Mouse (Mus musculus): Measurements from ENCODE around the gene Rhot2. TPM values are rescaled to one million over a fixed set of nuclear protein-coding genes. Genes with fewer than 3 reads are reported as not detected.

Gene Rhot2
- total RNA-seq, 1 experiment = 36.8 TPM

DNA sequence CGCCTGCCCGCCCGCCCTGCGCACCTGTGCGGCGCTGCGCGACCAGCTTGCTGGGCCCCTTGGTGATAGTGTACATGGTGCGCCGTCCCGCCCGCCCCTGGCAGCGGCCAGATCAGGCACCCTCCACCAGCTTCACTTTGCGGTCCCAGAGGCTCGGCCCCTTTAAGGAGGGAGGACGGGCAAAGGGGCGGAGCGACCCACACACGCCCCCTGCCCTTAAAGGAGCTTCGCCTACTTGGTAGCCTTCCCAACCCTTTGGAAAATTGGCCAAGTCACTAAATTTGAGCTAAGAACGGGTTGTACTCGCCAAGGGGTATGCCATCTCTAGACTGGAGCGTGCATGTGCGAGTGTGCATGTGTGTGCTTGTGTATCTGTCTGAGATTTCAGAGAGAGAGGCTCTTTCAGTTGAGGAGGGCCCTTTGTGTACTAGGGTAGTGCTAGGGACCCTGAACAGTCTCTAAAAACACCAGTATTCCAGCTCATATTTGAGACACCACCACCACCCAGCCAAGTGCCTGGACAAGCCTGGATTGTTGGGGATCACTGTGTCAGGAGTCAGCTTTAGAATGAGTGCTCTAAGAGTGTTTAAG is 24.0 kb upstream of the Rhot2 start, which contains the start of gene Mcrip2:
Gene Mcrip2 (minus strand): TSS at position 164 of the 591 bp plus-strand sequence.
- Histone ChIP-seq H3K4me3 (ENCODE audit: insufficient read depth in 1 of 2, low read depth in 1 of 2, low read length in 2 of 2, poor library complexity in 1 of 2, severe bottlenecking in 1 of 2) (peak within 1 kb of the TSS; percentile 85 to 93), H3K9ac (ENCODE audit: insufficient read depth, low read depth, low read length, poor library complexity, severe bottlenecking) (peak within 1 kb of the TSS; percentile 72), H3K9me3 (ENCODE audit: control insufficient read depth, insufficient read depth, low read depth, low read length) (no peaks in the 10 kb centered on the region), H3K27ac (ENCODE audit: insufficient read depth, low read depth, low read length, poor library complexity, severe bottlenecking) (no peak within 1 kb of the TSS), H3K36me3 (ENCODE audit: control insufficient read depth, insufficient read depth, low read length, poor library complexity, severe bottlenecking) (no peaks in the 10 kb centered on the region), H3K4me1 (ENCODE audit: control insufficient read depth in 2 of 2, insufficient read depth in 2 of 2, low read length in 2 of 2, poor library complexity in 1 of 2) (peaks cover 4 to 10% of the 10 kb centered on the region in 2 experiments; a peak in 2 of 4 replicates)
- in situ Hi-C loops (cut with MboI; ENCODE audit: low sequenced_read_pairs in 2 of 2, unreplicated experiment in 2 of 2) = no loop called here
- TF ChIP-seq ZC3H11A (IDR thresholded peaks at IDR 0.05; ENCODE audit: borderline replicate concordance, low read depth, low read length) = no peak
- TF ChIP-seq CHD2 (IDR thresholded peaks at IDR 0.05; ENCODE audit: low read depth, low read length) = no peak
- no peak for TF ChIP-seq MAFK (IDR thresholded peaks at IDR 0.05; ENCODE audit: insufficient read depth, low read depth, low read length)
- no peak for TF ChIP-seq HCFC1 (IDR thresholded peaks at IDR 0.05; ENCODE audit: borderline replicate concordance, insufficient read depth, low read length)
- no peak for TF ChIP-seq ZNF384 (IDR thresholded peaks at IDR 0.05; ENCODE audit: low read depth, low read length)
- DNase-seq (ENCODE audit: low read depth, low spot score) = peak; percentile 75

DNA sequence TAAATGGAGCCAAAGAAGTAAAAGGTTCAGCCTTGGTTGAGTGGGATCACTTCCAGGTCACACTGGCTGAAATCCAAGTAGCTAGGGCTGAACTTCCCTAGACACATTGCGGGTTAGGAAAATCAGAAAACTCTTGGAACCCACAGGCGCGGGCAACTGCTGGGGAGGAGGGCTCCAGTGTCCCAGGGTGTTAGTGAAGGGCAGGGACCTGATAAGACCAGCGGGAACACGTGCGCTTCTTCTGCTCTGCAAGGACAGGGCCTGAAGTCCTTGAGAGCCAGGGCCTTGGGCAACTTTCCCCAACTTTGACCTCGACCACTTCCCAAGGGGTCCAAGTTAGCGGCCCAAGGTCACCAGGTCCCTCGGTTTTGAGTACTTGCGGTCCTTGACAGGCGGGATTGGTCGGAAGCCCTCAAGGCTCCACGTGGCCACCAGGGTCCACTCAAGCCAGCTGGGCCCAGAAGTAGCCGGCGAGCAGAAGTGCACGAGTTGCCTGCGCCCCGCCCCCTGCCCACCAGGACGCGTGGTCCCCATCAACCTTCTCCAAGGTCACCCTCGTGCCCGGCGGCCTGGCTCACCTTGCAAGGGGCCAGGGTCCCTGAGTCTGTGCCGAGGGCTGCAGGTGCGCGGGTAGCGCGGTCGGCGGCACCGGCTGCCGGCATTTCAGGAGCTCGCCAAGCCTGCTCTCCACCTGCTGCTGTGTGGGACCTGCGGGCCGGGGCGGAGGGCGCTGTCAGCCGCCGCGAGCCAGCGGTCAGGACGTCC is 23.4 kb upstream of the Rhot2 start:
- Histone ChIP-seq H3K9me3 (ENCODE audit: control insufficient read depth, insufficient read depth, low read depth, low read length) (no peaks in the 10 kb centered on the region), H3K4me1 (ENCODE audit: control insufficient read depth in 2 of 2, insufficient read depth in 2 of 2, low read length in 2 of 2, poor library complexity in 1 of 2) (peaks cover 4 to 10% of the 10 kb centered on the region in 2 experiments; a peak in 2 of 4 replicates), H3K36me3 (ENCODE audit: control insufficient read depth, insufficient read depth, low read length, poor library complexity, severe bottlenecking) (no peaks in the 10 kb centered on the region), H3K9ac (ENCODE audit: insufficient read depth, low read depth, low read length, poor library complexity, severe bottlenecking) (peak overlapping the region; percentile 72), H3K27ac (ENCODE audit: insufficient read depth, low read depth, low read length, poor library complexity, severe bottlenecking) (no peak overlapping the region), H3K4me3 (ENCODE audit: insufficient read depth in 1 of 2, low read depth in 1 of 2, low read length in 2 of 2, poor library complexity in 1 of 2, severe bottlenecking in 1 of 2) (peak overlapping the region; percentile 85 to 93)
- TF ChIP-seq HCFC1 (IDR thresholded peaks at IDR 0.05; ENCODE audit: borderline replicate concordance, insufficient read depth, low read length) = no peak
- no peak for TF ChIP-seq ZNF384 (IDR thresholded peaks at IDR 0.05; ENCODE audit: low read depth, low read length)
- no peak for TF ChIP-seq ZC3H11A (IDR thresholded peaks at IDR 0.05; ENCODE audit: borderline replicate concordance, low read depth, low read length)
- TF ChIP-seq CHD2 (IDR thresholded peaks at IDR 0.05; ENCODE audit: low read depth, low read length) = no peak
- TF ChIP-seq MAFK (IDR thresholded peaks at IDR 0.05; ENCODE audit: insufficient read depth, low read depth, low read length) = no peak
- in situ Hi-C loops (cut with MboI; ENCODE audit: low sequenced_read_pairs in 2 of 2, unreplicated experiment in 2 of 2) = no loop called here
- no peak for DNase-seq (ENCODE audit: low read depth, low spot score)

DNA sequence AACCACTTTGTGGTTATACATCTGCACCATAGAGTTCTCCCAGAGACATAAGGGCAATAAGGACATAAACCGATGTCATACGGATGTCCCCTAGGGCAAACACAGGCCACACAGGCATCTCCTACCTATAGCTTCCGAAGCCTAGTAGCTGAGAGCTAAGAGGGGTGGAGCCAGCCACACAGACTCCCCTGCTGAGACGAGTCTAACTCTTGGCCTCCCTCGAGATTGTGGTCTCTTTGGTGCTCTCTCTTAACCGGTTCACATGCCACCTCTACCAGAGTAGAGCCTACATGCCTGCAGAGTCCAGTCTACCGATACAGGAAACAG is 22.8 kb upstream of the Rhot2 start:
- no peaks in the 10 kb centered on the region for H3K9me3 ChIP-seq (ENCODE audit: control insufficient read depth, insufficient read depth, low read depth, low read length)
- in situ Hi-C loops (cut with MboI; ENCODE audit: low sequenced_read_pairs in 2 of 2, unreplicated experiment in 2 of 2) = no loop called here
- H3K4me3 ChIP-seq (ENCODE audit: insufficient read depth in 1 of 2, low read depth in 1 of 2, low read length in 2 of 2, poor library complexity in 1 of 2, severe bottlenecking in 1 of 2) = peak overlapping the region; percentile 85 to 93
- no peak for DNase-seq (ENCODE audit: low read depth, low spot score)
- no peak for TF ChIP-seq ZC3H11A (IDR thresholded peaks at IDR 0.05; ENCODE audit: borderline replicate concordance, low read depth, low read length)
- TF ChIP-seq HCFC1 (IDR thresholded peaks at IDR 0.05; ENCODE audit: borderline replicate concordance, insufficient read depth, low read length) = no peak
- TF ChIP-seq MAFK (IDR thresholded peaks at IDR 0.05; ENCODE audit: insufficient read depth, low read depth, low read length) = no peak
- TF ChIP-seq ZNF384 (IDR thresholded peaks at IDR 0.05; ENCODE audit: low read depth, low read length) = no peak
- TF ChIP-seq CHD2 (IDR thresholded peaks at IDR 0.05; ENCODE audit: low read depth, low read length) = no peak
- H3K4me1 ChIP-seq (ENCODE audit: control insufficient read depth in 2 of 2, insufficient read depth in 2 of 2, low read length in 2 of 2, poor library complexity in 1 of 2) = peaks cover 4 to 10% of the 10 kb centered on the region in 2 experiments; a peak in 2 of 4 replicates
- H3K27ac ChIP-seq (ENCODE audit: insufficient read depth, low read depth, low read length, poor library complexity, severe bottlenecking) = no peak overlapping the region
- H3K9ac ChIP-seq (ENCODE audit: insufficient read depth, low read depth, low read length, poor library complexity, severe bottlenecking) = peak overlapping the region; percentile 72
- H3K36me3 ChIP-seq (ENCODE audit: control insufficient read depth, insufficient read depth, low read length, poor library complexity, severe bottlenecking) = no peaks in the 10 kb centered on the region

DNA sequence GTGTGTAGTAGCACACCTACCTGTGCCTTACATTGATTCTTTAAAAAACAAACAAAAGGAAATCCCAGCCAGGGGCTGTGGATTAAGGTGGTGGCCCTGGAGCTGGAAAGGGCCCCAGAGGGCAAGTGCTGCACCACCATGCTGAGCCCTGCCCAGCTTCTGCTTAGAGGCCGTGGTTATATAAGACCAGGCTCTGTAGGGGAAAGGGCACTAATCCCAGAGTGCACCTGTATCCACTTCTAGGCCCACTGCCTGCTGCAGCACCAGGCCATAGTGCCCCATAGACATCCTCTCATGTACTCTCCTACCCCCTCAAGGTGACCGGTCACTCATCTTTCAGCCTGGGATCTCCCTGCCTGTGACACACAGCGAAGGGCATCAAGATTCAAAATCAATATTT is 21.5 kb upstream of the Rhot2 start:
- Histone ChIP-seq H3K9ac (ENCODE audit: insufficient read depth, low read depth, low read length, poor library complexity, severe bottlenecking) (no peak overlapping the region), H3K9me3 (ENCODE audit: control insufficient read depth, insufficient read depth, low read depth, low read length) (no peaks in the 10 kb centered on the region), H3K4me1 (ENCODE audit: control insufficient read depth in 2 of 2, insufficient read depth in 2 of 2, low read length in 2 of 2, poor library complexity in 1 of 2) (peaks cover 4 to 10% of the 10 kb centered on the region in 2 experiments; a peak in 2 of 4 replicates), H3K4me3 (ENCODE audit: insufficient read depth in 1 of 2, low read depth in 1 of 2, low read length in 2 of 2, poor library complexity in 1 of 2, severe bottlenecking in 1 of 2) (no peak overlapping the region), H3K36me3 (ENCODE audit: control insufficient read depth, insufficient read depth, low read length, poor library complexity, severe bottlenecking) (no peaks in the 10 kb centered on the region), H3K27ac (ENCODE audit: insufficient read depth, low read depth, low read length, poor library complexity, severe bottlenecking) (no peak overlapping the region)
- TF ChIP-seq MAFK (IDR thresholded peaks at IDR 0.05; ENCODE audit: insufficient read depth, low read depth, low read length) (no peak), ZNF384 (IDR thresholded peaks at IDR 0.05; ENCODE audit: low read depth, low read length) (no peak), HCFC1 (IDR thresholded peaks at IDR 0.05; ENCODE audit: borderline replicate concordance, insufficient read depth, low read length) (no peak), ZC3H11A (IDR thresholded peaks at IDR 0.05; ENCODE audit: borderline replicate concordance, low read depth, low read length) (no peak), CHD2 (IDR thresholded peaks at IDR 0.05; ENCODE audit: low read depth, low read length) (no peak)
- no peak for DNase-seq (ENCODE audit: low read depth, low spot score)
- in situ Hi-C loops (cut with MboI; ENCODE audit: low sequenced_read_pairs in 2 of 2, unreplicated experiment in 2 of 2) = no loop called here

All from ES-E14 (cell line).